Mouse (Mus musculus): ENCODE results near the gene Fam114a2.
"Not testable (repeated sequence)": the region's sequence is repeated elsewhere in the genome, so short reads cannot be mapped to it uniquely, and the experiment has no call there.

The Fam114a2 gene

DNA sequence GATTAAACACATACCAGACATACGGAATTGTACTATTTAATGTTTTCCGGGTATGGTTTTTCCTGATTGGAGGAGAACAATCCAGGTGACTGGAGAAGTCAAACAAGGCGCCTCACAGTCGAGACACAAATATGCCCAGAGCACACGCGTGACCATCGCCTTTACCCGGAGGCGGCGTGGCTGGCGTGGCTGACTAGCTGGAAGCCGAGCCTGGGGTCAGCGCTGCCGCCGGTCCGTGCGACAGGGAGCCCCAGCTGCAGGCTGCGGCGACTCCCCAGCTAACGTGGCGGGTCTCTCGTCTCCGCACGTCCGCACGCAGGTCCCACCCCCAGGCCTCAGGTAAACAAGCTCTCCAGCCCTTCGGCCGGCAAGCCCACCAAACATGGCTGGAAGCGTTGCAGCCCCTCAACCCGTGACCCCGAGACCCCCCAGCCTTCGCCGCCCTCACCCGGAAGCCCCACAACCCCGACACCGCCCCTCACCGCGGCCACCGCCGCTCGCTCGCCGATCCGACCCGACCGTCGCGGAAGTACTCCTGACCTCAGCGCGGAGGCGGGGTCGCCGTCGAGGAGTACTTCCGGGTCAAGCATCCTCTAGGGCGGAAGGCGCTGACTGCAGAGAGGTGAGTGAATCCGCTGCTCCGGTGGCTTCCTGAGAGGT lies at the start of gene Fam114a2, which contains the start of gene Mfap3:
Gene Fam114a2 (minus strand): TSS at position 527 of the 660 bp plus-strand sequence.
Gene Mfap3 (plus strand): TSS at position 574 of the 660 bp plus-strand sequence.
- DNase-seq = peak; percentile 98 to 99

DNA sequence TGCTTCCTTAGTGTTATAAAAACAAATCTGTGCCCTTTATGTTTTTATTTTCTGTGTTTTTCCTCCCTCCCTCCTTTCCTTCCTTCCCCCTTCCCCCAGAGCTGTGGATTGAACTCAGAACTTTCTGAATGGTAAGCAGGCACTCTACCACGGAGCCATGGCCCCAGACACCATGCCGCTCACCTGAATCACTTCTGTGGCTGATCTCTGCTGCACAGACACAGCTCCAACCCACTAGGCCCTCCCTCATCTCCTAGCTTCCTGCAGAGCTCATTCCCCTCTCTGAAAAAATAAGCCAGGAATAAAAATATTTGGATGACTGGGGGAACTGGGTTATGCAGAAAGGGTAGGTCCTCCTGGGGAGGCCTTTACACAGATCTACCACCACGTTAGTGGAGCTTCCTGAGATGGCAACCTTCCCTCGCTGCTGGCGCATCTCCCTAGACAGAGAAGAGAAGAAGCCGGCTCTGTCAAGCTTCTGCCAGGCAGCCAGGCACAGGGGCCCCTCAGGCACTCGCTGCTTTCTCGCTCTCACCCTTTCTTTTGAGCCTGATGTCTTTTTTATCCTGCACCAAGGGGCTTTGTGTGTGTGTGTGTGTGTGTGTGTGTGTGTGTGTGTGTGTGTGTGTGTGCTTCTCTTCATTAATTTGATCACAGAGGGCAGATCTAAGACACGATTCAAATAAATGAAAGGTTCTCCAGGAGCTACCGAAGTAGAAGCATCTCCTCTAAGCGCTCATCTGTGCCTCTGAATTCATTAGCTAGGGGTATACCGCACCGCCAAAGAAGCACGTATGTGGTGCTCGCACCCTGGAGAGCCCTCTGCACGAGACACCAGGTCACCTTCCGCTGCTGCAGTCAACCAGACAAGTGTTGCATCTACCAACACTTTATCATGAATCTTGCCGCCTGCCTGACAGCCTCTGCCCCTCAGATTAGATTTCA lies 47.9 kb upstream of the Fam114a2 start:
- peak; percentile 62 to 69 for DNase-seq

DNA sequence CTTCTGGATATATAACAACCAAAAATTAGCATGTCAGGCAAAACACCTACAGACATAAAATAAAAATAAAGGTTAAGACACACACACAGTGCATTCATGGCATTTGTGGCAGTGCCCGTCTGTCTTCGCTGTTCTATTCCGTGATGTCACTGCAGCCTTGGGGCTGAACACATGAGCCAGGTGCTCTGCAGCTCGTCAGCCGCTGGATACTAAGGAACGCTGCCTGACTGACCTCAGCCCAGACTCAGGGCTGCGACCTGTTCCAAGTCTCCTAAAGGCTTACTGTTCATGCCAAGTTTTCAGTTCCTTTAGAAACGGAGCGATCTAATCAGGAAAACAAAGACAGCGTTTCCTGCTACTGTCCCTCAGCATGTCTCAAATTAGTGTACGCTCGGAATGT lies 46.1 kb upstream of the Fam114a2 start:
- DNase-seq = no peak

DNA sequence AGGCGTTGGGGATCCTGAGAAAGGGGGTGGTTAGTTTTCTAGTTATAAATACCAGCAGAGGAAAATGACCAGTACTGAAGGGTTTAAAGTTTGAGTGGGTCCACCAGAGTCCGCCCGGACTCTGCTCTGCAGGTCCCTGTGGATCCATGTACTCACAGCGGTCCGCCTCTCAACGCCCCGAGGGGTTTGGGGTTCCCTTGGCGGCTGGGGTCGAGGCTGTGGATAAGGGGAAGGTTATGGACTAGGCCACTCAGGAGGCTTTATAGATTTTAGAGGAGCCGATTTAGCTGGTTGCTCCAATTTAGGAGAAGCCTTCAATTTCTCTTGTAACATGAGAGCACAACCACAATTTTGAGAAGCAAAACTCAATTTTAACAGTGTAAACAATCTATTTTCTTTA lies 39.5 kb upstream of the Fam114a2 start:
- not testable (repeated sequence) for DNase-seq

DNA sequence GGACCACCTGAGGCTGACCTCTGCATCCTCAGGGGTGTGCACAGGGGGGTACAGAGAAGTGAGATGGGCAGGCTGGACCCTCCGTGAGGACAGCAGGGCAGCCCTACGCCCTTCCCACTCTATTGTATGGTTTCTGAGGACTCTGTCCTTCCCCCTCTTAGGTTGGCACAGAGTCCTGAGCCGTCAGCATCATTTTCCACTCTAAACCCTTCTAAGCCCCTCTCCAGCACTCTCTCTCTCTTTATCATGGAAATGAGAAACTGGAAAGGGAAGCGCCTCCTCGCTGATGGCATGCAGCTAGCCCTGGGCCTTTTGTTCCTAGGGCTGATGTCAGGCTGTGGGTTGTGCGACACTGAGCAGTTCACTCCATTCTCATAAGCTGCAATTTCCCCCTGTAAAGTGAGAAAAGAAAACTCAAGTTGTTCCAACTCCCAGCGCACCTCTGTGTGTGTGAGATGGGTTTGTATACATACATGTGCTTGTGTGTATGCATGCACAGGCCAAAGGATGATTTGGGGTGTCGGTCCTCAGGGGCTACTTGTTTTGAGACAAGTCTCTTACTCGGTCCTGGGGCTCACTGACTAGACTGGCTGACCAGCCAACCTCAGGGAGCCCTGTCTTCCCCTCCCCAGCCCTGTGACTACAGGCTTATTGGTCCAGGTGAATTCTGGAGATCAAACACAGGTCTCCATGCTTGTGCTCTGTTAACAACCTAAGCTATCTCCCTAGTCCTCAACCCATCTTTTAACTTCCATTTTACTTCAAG lies 34.8 kb upstream of the Fam114a2 start:
- no peak for DNase-seq

DNA sequence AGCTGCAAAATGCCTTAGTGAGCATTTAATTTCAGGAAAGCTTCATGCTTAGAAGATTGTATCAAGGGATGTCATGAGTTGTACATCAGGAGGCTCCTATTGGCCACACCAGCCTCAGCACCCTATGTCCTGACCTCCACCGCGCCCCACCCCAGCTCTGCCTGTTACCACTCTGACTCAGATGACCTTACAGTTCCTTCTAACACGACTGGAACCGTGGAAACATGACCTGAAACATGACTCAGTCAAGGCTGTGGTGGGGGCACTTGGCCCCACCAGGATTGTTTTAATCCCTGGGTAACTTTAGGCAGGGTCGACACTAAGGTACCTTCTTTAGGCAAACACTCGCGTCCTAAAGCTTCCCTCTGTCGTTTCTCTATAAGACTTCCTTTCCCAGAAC lies 32.6 kb upstream of the Fam114a2 start:
- DNase-seq = no peak

DNA sequence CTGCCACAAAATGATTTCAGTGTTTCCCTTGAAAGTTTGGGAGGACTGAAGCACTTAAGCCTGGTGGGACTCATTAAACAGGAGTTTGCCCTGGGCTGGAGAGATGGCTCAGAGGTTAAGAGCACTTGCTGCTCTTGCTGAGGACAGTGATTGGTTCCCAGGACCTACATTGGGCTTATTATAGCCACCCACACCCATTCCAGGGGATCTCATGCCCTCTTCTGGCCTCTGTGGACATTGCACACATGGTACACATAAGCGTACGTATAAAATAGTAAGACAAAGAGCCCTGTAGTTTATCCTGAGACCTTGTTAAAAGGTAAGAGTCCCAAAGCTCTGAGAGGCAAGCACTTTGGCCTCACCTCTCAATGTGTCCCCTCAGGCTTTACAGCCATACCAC lies 31.8 kb upstream of the Fam114a2 start:
- peak in 1 of 2 experiments; percentile 29 for DNase-seq

DNA sequence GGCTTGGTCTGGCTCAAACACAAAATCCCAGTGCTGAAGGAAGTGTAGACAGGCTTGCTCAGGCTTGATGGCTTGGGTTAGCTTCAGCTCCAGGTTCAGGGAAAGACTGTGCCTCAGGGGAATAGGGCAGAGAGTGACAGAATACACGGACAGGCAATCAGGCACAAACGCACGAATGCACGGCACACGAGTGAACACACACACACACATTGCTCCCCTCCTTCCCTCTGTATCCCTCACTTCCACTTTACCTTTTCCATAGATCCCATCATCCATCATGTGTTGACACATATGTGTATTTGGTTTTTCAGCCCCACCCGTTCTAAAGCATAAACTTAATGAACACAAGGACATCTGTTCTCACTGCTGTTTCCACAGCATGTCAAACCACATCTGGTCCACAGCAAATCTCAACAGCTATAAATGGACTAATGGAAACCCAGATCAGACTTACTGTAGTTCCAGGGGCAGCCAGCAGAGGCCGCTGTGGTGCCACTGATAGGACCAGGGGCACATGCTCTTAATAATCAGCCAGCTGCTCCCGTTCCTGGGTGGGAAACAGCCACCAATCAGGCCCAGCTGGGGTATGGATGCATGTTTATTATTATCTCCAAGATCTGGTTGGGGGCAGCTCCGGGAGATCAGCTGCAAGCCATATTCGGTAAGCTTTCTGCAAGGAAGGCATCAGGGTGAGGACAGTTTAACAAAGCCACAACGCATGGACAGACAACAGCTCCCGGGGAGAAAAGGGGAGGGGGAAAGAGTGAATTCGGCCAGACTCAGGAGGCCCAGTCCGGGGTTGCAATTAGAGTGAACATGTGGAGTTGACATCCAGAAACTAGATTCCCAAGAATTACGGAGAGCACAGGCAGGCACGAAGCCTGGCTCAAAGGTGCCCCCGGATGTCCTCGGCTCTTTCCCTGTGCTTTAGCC lies 30.5 kb upstream of the Fam114a2 start:
- peak; percentile 90 to 94 for DNase-seq

DNA sequence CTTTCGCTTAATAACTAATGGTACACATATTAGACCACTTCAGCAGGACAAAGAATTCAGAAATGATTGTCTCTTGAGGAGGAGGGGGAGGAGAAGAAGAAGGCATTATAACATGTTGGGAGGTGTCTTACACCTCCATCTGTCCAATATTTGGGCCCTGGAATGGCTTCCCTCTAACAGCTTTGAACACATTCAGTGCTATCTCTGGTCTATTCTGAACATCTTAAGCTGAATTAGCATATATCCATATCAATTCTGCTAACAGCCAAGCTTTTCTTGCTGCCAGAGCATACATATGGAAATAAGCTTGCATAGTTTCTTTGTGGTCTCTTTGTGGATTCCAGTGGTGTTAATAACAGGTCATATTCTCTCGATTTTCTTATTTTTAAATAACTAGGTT lies 22.3 kb upstream of the Fam114a2 start:
- DNase-seq = no peak

DNA sequence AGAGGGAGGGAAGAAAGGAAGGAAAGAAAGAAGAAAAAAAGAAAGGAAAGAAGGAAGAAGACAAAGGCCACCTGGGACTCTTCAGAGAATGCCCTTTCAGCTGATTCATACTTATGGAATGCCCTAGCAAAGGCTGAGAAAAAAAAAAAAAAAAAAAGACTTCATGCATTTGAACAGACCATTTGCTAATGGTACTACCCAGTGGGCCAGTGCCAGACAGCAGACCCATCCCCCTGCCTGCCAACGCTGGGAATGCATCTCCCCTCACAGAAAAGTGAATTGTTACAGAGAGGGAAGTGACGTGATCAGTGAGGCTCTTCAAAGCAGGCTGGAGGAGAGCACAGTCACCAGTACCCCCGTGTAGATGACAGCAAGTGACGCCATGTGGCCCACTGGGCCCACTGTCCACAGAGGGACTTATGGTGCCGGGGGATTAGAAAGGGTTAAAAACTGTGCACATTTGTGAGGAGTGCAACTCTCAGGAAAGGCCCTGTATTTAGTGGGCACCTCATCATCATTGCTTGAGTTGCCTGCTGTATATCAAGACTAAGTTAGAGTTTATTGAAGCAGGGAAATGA lies 21.5 kb upstream of the Fam114a2 start:
- DNase-seq = no peak

DNA sequence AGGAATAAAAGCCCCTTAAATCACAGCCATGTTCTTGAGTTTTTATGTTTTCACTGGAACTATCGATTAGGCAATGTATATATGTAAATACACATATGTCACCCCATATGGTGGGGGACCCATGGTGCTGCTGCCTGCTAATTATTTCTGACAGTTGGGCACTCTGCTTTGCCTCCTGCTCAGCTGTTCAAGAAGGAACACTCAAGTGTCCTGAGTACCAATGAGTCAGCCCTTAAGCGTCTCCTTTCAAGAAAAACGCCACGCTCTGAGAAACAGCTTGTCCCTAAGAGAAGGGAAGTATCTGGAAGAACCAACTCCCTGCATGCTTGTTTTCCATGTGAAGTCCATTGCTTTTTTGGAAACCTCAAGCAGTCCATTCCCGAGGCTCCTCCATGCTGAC lies 17.5 kb upstream of the Fam114a2 start:
- DNase-seq = no peak

DNA sequence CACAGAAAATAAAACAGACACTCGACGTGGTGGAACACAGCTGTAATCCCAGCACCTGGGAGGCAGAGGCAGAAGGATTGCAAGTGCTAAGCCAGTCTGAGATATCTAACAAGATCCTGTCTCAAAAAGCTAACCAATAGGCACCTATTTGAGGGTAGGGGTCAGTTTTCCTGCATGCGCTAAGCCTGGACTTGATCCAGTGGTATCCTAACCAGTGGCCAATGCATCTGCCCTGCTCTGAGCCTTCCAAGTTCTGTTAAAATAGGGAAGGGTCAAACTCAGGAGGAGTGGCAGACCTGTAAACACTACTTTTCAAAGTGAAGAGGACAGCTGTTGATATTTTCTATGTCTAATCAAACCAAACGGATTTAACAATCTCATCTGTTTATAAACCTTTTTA lies 13.9 kb upstream of the Fam114a2 start:
- no peak for DNase-seq

DNA sequence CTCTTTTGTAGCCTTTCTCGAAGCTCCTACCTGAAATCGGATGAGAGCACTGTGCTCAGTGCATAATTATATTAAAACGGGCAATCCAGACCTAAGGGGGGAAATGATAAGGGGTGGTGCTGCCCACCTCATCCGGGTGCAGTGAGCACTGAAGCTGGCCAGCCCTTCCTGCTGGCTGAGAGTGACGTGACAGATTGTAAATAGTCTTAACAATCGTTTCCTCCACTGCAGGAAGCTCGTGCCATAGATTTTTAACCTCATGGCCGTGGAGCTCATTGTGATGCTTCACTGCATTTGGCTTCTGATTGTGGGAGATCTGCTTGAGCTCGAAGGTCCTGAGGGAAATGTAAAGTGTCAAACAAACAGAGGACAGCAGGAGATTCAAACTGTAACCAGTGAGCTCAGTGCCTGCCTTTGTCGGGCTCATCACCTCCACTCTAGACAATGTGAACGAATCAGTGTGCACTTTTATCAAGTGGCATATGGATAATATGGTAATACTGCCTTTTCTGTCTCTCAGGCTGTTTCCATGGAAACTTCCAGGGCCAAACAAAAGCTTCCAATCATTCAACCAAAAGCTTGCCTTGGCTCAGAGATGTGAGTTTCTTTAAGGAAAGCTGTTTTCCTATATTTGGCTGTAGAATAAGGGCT lies 13.0 kb upstream of the Fam114a2 start:
- no peak for DNase-seq

DNA sequence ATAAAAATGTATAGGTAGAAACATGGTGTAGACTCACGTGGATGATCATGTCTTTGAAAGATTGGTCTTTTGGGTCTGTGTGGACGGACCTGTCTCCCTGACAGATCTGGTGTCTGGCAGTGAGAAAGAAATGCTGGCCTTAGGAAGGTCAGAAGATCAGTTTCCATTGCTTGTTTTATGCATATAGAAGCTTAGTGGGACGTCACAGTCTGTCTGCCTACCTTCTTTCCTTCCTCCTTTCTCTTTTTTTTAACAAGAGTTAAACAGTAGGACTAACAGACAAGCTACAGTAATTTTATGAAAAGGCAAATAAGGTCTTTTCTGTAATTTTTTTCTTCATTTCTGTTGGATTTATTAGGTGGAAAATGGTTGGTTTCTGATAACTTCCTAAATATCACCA lies 10.7 kb upstream of the Fam114a2 start:
- DNase-seq = no peak

DNA sequence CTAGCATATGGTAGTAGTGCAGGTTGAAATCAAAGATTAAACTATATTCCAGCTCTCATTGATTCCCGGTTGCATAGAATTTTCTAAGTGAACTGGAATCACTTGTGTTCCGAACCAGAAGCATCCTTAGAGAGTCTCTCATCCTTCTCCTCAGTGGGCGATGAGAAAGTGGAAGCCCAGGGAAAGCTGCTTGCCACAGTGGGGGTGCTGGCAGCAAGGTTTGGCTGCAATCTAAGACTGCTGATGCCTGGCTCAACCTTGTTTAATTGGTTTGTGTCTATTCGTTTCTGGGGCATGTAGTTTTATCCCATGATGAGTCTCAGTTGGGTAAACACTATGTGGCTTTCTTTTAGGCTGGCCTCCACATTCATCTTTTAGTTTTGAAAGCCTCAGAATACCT lies 9.1 kb upstream of the Fam114a2 start:
- peak; percentile 73 to 79 for DNase-seq

DNA sequence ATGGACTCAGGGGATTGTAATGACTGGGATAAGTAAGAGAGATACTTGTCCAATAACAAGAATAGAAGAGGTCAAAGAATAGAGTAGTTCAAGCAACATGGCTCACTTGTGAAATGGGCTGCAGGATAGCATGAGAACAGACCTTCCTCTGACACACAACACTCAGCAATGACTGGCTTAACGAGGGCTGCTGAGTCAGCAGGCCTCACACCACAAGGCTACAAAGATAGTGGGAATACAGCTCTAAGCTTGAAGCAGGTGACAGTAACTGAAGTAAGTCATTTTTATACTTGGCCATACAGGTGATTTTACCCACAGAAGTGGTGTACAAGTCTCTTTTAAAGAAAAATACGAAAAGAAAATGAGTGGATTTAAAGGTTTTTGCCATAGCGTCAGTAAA lies 7.5 kb upstream of the Fam114a2 start:
- no peak for DNase-seq

DNA sequence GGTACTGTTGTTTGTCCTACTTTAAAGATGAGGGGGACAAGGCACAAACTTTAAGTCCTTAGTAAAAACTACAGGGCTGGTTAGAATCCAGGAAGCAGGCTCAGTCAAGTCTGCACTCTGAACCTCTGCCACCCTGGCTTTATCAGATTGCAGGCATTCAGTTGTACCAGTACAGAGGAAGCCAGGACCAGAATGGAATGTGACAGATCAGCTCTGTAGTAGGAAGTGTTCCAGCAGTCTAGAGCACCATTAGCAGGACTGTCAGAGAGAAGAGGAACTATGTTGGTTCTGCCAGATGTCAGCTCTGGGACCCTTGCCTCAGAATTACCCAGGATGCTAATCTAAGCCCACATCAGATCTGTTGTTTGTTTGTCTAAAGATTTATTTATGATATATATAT lies 6.2 kb upstream of the Fam114a2 start:
- no peak for DNase-seq

DNA sequence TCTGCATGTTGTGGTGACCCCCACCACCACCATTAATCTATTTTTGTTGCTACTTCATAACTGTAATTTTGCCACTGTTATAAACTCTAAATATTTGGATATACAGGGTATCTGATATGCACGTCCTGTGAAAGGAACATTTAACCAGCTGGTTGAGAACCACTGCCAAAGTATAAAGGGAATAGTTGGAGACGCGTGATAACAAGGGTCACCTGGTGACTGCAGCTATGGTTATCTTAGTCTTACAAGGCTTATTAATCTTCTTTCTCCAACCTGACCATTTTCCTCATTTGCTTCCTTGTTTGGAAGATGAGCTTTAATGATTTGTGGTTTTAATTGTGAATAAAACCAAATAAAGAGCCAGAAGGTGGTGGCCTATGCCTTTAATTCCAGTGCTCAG lies 5.0 kb upstream of the Fam114a2 start:
- no peak for DNase-seq

DNA sequence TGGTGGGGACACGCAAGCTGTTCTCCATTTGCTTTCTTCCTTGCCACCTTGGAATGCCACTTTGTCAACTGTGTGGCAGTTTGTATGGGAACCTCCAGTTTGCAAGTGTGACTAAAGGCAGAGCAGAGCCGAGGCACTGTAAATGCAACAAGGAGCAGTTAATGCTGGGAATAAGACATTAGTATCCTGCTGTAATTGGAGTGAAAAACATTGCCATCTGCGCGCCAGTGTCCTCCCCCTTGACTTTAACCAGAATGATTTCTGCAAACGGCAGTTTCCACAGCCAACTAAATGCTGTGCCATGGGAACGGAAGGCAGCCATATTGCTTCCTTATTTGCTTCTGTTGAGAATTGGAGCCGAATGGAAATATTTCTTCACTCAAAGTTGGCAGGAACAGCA lies 3.6 kb upstream of the Fam114a2 start:
- peak in 1 of 2 experiments; percentile 18 for DNase-seq

DNA sequence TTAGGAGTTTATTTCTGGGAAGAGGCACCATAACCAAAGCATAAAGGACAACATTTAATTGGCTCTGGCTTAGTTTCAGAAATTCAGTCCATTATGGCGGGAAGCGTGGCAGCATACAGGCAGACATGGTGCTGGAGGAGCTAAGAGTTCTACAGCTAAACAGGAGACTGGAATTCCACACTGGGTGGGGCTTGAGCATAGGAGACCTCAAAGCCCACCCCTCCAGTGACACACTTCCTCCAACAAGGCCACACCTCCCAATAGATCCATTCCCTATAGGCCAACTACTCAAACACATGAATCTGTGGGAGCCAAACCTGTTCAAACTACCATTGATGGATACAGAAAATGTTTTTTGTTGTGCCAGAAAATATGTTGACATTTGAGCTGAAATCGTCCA lies 2.8 kb upstream of the Fam114a2 start:
- no peak for DNase-seq

DNA sequence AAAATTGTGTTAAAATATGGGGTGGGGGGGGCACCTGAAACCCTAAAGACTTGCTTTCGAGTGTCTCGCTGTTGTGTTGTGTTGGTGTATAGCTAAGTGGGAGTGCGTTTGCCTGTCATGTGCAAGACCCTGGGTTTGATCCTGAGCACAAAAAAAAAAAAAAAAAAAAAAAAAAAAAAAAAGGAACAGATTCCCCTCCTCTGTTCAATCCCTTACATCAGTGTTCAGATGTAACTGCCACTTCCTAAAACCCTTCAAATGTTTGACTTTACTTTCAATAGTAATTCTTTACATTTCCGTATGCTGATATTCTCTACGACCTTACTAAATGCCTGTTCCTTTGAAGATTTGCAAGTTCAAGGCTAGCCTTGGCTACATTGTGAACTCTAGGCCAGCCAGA lies 887 bp upstream of the Fam114a2 start:
- DNase-seq = no peak

Data from cerebellum, postnatal 10 days (tissue).